12 mouse cellular contexts compared by ENCODE assay signal in the genomic region with DNA sequence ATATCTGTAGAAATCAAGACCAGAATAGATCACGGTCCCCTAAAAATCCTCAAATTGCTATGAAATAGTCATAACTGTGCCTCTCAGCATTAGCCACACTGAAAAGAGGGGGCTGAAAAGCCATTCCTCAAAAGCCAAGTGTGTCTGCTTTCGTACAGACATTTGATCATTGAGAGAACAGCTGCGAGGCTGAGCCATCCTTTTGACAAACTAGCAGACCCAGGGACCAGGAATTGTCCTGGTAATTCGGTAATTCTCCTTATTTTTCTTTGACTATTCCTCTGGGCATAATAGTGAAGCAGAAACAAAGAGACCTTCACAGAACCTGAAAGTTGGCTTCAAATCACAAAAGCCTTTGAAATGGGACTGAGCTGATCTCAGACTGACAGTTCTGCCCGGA.
"Had no signal": no experiment of that assay in that cellular context is flagged by ENCODE, and none has a peak within 500 bp of the region (broad histone marks: within the 10 kb centered on the region; RNA-seq: fewer than 3 reads in every experiment).

No protein-coding gene starts in this region.

- ATAC-seq: liver, embryonic 12.5 days had no signal

- H3K4me1 ChIP-seq: liver, embryonic 12.5 days; neural tube, embryonic 12.5 days had no signal

- H3K4me3 ChIP-seq: liver, embryonic 12.5 days; neural tube, embryonic 12.5 days had no signal

- H3K9me3 ChIP-seq: liver, embryonic 12.5 days; neural tube, embryonic 12.5 days had no signal

- H3K27me3 ChIP-seq: liver, embryonic 12.5 days; neural tube, embryonic 12.5 days had no signal

- DNase-seq: lung, adult 18-20 months; lung, embryonic 14.5 days; lung, postnatal 10 days; lung, postnatal 4 days; right cerebral cortex, postnatal 14 days; thymus, adult 18-20 months; thymus, postnatal 14 days; thymus, postnatal 36 days had no signal

- H3K27ac ChIP-seq: liver, embryonic 12.5 days; liver, embryonic 14.5 days; neural tube, embryonic 12.5 days had no signal

- H3K36me3 ChIP-seq: liver, embryonic 12.5 days; neural tube, embryonic 12.5 days had no signal

- H3K4me2 ChIP-seq: liver, embryonic 12.5 days; lung, embryonic 14.5 days; midbrain, embryonic 11.5 days; neural tube, embryonic 12.5 days had no signal

- H3K9ac ChIP-seq: liver, embryonic 12.5 days; liver, embryonic 14.5 days; lung, embryonic 14.5 days; neural tube, embryonic 12.5 days had no signal
